Comparison of ENCODE assay signal across 38 mouse cellular contexts in genomic region chr11:46388438-46388837, GRCm38 (mm10). TPM values are rescaled to one million over a fixed set of nuclear protein-coding genes. Genes with fewer than 3 reads are reported as not detected.
DNase-seq lines count a peak whose midpoint lies in the region; ATAC-seq lines count a peak whose summit lies in the region.
"Had no signal": no experiment of that assay in that cellular context is flagged by ENCODE, and none has a peak within 500 bp of the region (broad histone marks: within the 10 kb centered on the region; RNA-seq: fewer than 3 reads in every experiment).

No protein-coding gene starts in this region.

- peak; percentile 27; the same call in 1 of the 2 replicates for ATAC-seq in kidney, embryonic 16.5 days (ENCODE audit: low FRiP score, low TSS enrichment)
- ATAC-seq: forebrain, embryonic 15.5 days; hindbrain, embryonic 16.5 days; intestine, embryonic 15.5 days; midbrain, embryonic 16.5 days had no signal

- H3K27me3 ChIP-seq in heart, embryonic 10.5 days (ENCODE audit: insufficient read depth, poor library complexity, severe bottlenecking), result no peaks in the 10 kb centered on the region
- H3K27me3 ChIP-seq in kidney, embryonic 16.5 days (ENCODE audit: insufficient read depth, low read length), result no peaks in the 10 kb centered on the region
- H3K27me3 ChIP-seq: CH12.LX; embryonic facial prominence, embryonic 12.5 days; forebrain, embryonic 15.5 days; intestine, embryonic 15.5 days; limb, embryonic 13.5 days had no signal

- H3K9me3 ChIP-seq in heart, embryonic 10.5 days, result no peaks in the 10 kb centered on the region
- H3K9me3 ChIP-seq in kidney, embryonic 16.5 days (ENCODE audit: low read length), result no peaks in the 10 kb centered on the region
- H3K9me3 ChIP-seq: embryonic facial prominence, embryonic 12.5 days; forebrain, embryonic 15.5 days; intestine, embryonic 15.5 days; limb, embryonic 13.5 days had no signal

- no peaks in the 10 kb centered on the region for H3K4me1 ChIP-seq in heart, embryonic 10.5 days
- H3K4me1 ChIP-seq in kidney, embryonic 16.5 days (ENCODE audit: insufficient read depth, low read length), result no peaks in the 10 kb centered on the region
- H3K4me1 ChIP-seq: embryonic facial prominence, embryonic 12.5 days; forebrain, embryonic 15.5 days; intestine, embryonic 15.5 days; limb, embryonic 13.5 days had no signal

- WGBS in heart, embryonic 10.5 days, result 74% methylated on average over 6 of the region's 6 CpGs
- 42% methylated on average over 6 of the region's 6 CpGs for WGBS in kidney, embryonic 16.5 days

- H3K27ac ChIP-seq in heart, embryonic 10.5 days, result no peak overlapping the region
- H3K27ac ChIP-seq in kidney, embryonic 16.5 days (ENCODE audit: low read length), result no peak overlapping the region
- H3K27ac ChIP-seq: embryonic facial prominence, embryonic 12.5 days; forebrain, embryonic 15.5 days; intestine, embryonic 15.5 days; limb, embryonic 13.5 days had no signal

- H3K9ac ChIP-seq in kidney, embryonic 16.5 days (replicated peaks; ENCODE audit: low read length), result no peak overlapping the region
- H3K9ac ChIP-seq: embryonic facial prominence, embryonic 12.5 days; forebrain, embryonic 15.5 days; intestine, embryonic 15.5 days; limb, embryonic 13.5 days had no signal

- DNase-seq in heart, embryonic 10.5 days (ENCODE audit: low spot score), result peak; percentile 51
- DNase-seq in heart, postnatal 14 days, result no peak
- no peak for DNase-seq in kidney, postnatal 36 days
- peak; percentile 72 for DNase-seq in induced T-regulatory cell, adult 2 months (ENCODE audit: low read depth)
- DNase-seq in thymus, postnatal 4 days, result peak; percentile 61
- DNase-seq in yolk sac, embryonic 10.5 days (ENCODE audit: low spot score), result no peak
- DNase-seq: adrenal gland, postnatal 10 days; cerebellum, adult 11 months; cerebellum, adult 9-10 months; cerebellum, postnatal 36 days; gastrocnemius, postnatal 25 days; heart, adult 18-20 months; kidney, adult 2 months; kidney, postnatal 25 days; lung, postnatal 36 days; right cerebral cortex, postnatal 25 days had no signal

- H3K4me2 ChIP-seq in kidney, embryonic 16.5 days (replicated peaks; ENCODE audit: low read depth, low read length), result no peak overlapping the region
- H3K4me2 ChIP-seq: embryonic facial prominence, embryonic 12.5 days; forebrain, embryonic 15.5 days; intestine, embryonic 15.5 days; limb, embryonic 13.5 days; liver, embryonic 11.5 days; midbrain, embryonic 11.5 days had no signal

- no peak overlapping the region for H3K4me3 ChIP-seq in heart, embryonic 10.5 days
- no peak overlapping the region for H3K4me3 ChIP-seq in kidney, embryonic 16.5 days (ENCODE audit: low read length)
- H3K4me3 ChIP-seq: embryonic facial prominence, embryonic 12.5 days; forebrain, embryonic 15.5 days; intestine, embryonic 15.5 days; limb, embryonic 13.5 days had no signal

- H3K36me3 ChIP-seq in heart, embryonic 10.5 days, result no peaks in the 10 kb centered on the region
- H3K36me3 ChIP-seq in kidney, embryonic 16.5 days (ENCODE audit: insufficient read depth, low read length), result no peaks in the 10 kb centered on the region
- H3K36me3 ChIP-seq: embryonic facial prominence, embryonic 12.5 days; forebrain, embryonic 15.5 days; intestine, embryonic 15.5 days; limb, embryonic 13.5 days had no signal

- intact Hi-C loops in heart, postnatal 14 days (cut with DNase I), result no loop called here

RNA-seq across cellular contexts. Expression of gene Itk, which starts 0.9 kb away (rescaled TPM):
- polyA plus RNA-seq in heart, embryonic 10.5 days (2016; fragmentation: Nextera tagmentation; extraction: Ambion mirVana), result 0.09 TPM in 1 of 2 replicates, not detected in the other
- 1 to 10 TPM in 1 of 2 experiments, under 1 TPM in 1; 0.26 to 3.5 TPM for total RNA-seq in heart, postnatal 14 days (2021)
- 0.16 and 0.22 TPM in 2 replicates for polyA plus RNA-seq in kidney, embryonic 16.5 days (2015; fragmentation: Nextera tagmentation; extraction: Ambion mirVana)
- total RNA-seq: ES-E14 had no signal
- polyA plus RNA-seq: forebrain, embryonic 15.5 days; heart, embryonic 14.5 days; hindbrain, embryonic 16.5 days; midbrain, embryonic 11.5 days; midbrain, embryonic 16.5 days; neural tube, embryonic 11.5 days had no signal

RNA-seq across cellular contexts. Expression of gene Fam71b, which starts 7.9 kb away (rescaled TPM):
- polyA plus RNA-seq in heart, embryonic 10.5 days (2016; fragmentation: Nextera tagmentation; extraction: Ambion mirVana), result not detected in 2 replicates
- not detected for total RNA-seq in heart, postnatal 14 days (2021)
- not detected in 2 replicates for polyA plus RNA-seq in kidney, embryonic 16.5 days (2015; fragmentation: Nextera tagmentation; extraction: Ambion mirVana)
- total RNA-seq: adrenal gland, postnatal 10 days; ES-E14; gastrocnemius, adult 18-20 months; gastrocnemius, postnatal 25 days; heart, adult 18-20 months; hematopoietic stem cell, adult 5-6 weeks; layer of hippocampus, adult 8-10 months; layer of hippocampus, postnatal 25 days; left cerebral cortex, adult 8-10 months; left cerebral cortex, postnatal 36 days; neutrophil, adult 5-6 weeks had no signal
- polyA plus RNA-seq: embryonic facial prominence, embryonic 12.5 days; forebrain, embryonic 15.5 days; frontal cortex, adult 2 months; heart, embryonic 14.5 days; hindbrain, embryonic 16.5 days; intestine, embryonic 15.5 days; limb, embryonic 13.5 days; liver, embryonic 11.5 days; lung, embryonic 16.5 days; midbrain, embryonic 11.5 days; midbrain, embryonic 16.5 days; neural tube, embryonic 11.5 days had no signal

RNA-seq across cellular contexts. Expression of gene Med7, which starts 48.3 kb away (rescaled TPM):
- polyA plus RNA-seq in heart, embryonic 10.5 days (2016; fragmentation: Nextera tagmentation; extraction: Ambion mirVana), result 67.5 and 79.6 TPM in 2 replicates
- total RNA-seq in heart, postnatal 14 days (2021), result 10 to 100 TPM; 18.6 to 21.8 TPM
- 75.1 and 76.7 TPM in 2 replicates for polyA plus RNA-seq in kidney, embryonic 16.5 days (2015; fragmentation: Nextera tagmentation; extraction: Ambion mirVana)

Comparison
In these comparisons a context has a peak if more than half of its experiments do, and no peak if none do; other contexts are left out.
1. DNase-seq: peak in heart, embryonic 10.5 days (single experiment), induced T-regulatory cell, adult 2 months (single experiment) and thymus, postnatal 4 days (single experiment); none in heart, postnatal 14 days (0 of 2), kidney, postnatal 36 days (0 of 2) and yolk sac, embryonic 10.5 days (single experiment).